Mouse (Mus musculus) testis, adult 2 months (tissue): ENCODE results near the gene Syce3. TPM values are rescaled to one million over a fixed set of nuclear protein-coding genes. Genes with fewer than 3 reads are reported as not detected.

Experiments used
- H3K27ac ChIP-seq: fragments of 200-500 bp; 2 replicates; pipeline ENCODE4 v1.5.1; 2012; ENCODE audit warnings: low read depth, low read length; ENCODE audit not compliant: control insufficient read depth, insufficient read depth
- H3K27me3 ChIP-seq: fragments of 200-500 bp; 2 replicates; pipeline ENCODE4 v1.6.1; 2012; ENCODE audit warnings: mild to moderate bottlenecking, low read length, moderate library complexity; ENCODE audit not compliant: control insufficient read depth, insufficient read depth
- H3K36me3 ChIP-seq: fragments of 200-500 bp; 2 replicates; pipeline ENCODE4 v1.6.1; 2012; ENCODE audit warnings: mild to moderate bottlenecking, low read length; ENCODE audit not compliant: control insufficient read depth, insufficient read depth
- H3K4me1 ChIP-seq: fragments of 200-500 bp; 2 replicates; pipeline ENCODE4 v1.6.1; 2012; ENCODE audit warnings: low read length; ENCODE audit not compliant: control insufficient read depth, insufficient read depth
- H3K4me3 ChIP-seq: fragments of 200-500 bp; 2 replicates; pipeline ENCODE4 v1.5.1; 2012; ENCODE audit warnings: low read depth, mild to moderate bottlenecking, low read length, moderate library complexity, mixed read lengths; ENCODE audit not compliant: control insufficient read depth
- CTCF ChIP-seq: fragments of 200-500 bp; IDR thresholded peaks from 2 replicates; pipeline ENCODE4 v1.5.1; 2012; ENCODE audit warnings: low read depth, mild to moderate bottlenecking, inconsistent platforms, low read length, moderate library complexity; ENCODE audit not compliant: control insufficient read depth, insufficient read depth, insufficient replicate concordance
- POLR2A ChIP-seq: fragments of 200-500 bp; IDR thresholded peaks from 2 replicates; pipeline ENCODE4 v1.6.1; 2012; ENCODE audit warnings: low read depth, mild to moderate bottlenecking, inconsistent platforms, low read length, moderate library complexity; ENCODE audit not compliant: control insufficient read depth
- polyA plus RNA-seq: library from polyadenylated mRNA; depleted of rRNA; stranded (reverse); fragments of >200 nt; gene quantifications from 2 replicates; pipeline ENCODE4 v1.2.3, GENCODE M21; 2012

Gene Syce3
- polyA plus RNA-seq, 1 experiment = 247 TPM

DNA sequence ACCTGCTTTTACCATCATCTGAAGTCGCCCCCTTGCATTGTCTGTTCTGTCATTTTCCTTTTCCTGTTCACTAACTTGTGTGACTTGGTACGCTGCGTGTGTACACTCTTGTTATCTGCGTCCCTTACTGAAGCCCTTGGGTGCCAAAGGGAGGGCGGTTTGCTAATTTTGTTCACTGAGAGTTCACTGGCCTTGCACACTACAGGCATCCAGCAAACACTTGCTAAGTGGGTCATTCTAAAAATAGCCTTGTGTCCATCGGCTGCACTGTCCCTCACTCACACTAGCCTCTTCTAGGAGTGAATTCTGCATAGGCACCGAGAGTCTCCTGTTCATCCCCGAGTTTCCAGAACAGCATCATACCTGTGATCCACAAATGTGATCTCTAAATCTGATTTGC, 5.0 kb upstream of the Syce3 start:
- no peaks in the 10 kb centered on the region for H3K27me3 ChIP-seq
- H3K4me3 ChIP-seq = no peak overlapping the region
- H3K4me1 ChIP-seq = peaks cover 9% of the 10 kb centered on the region
- TF ChIP-seq POLR2A = no peak
- no peak for TF ChIP-seq CTCF
- no peak overlapping the region for H3K27ac ChIP-seq
- H3K36me3 ChIP-seq = no peaks in the 10 kb centered on the region; the same call in 1 of the 2 replicates

DNA sequence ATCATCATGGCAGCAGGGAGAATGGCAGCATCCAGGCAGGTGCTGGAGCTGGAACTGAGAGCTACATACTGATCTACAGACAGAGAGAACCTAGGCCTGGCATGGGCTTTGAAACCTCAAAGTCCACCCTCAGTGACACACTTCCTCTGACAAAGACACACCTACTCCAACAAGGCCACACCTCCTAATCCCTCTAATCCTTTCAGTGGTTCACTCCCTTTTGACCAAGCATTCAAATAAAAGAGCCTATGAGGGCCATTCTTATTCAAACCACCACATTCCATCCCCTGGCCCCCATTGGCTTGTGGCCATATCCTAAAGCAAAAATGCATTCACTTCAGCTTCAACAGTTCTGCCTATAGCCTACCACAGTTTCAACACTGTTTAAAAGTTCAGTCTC, 3.6 kb downstream of the Syce3 start:
- TF ChIP-seq CTCF (no peak), POLR2A (no peak)
- peaks cover 8% of the 10 kb centered on the region for H3K4me1 ChIP-seq
- no peak overlapping the region for H3K27ac ChIP-seq
- H3K36me3 ChIP-seq = no peaks in the 10 kb centered on the region
- no peaks in the 10 kb centered on the region for H3K27me3 ChIP-seq
- H3K4me3 ChIP-seq = no peak overlapping the region

DNA sequence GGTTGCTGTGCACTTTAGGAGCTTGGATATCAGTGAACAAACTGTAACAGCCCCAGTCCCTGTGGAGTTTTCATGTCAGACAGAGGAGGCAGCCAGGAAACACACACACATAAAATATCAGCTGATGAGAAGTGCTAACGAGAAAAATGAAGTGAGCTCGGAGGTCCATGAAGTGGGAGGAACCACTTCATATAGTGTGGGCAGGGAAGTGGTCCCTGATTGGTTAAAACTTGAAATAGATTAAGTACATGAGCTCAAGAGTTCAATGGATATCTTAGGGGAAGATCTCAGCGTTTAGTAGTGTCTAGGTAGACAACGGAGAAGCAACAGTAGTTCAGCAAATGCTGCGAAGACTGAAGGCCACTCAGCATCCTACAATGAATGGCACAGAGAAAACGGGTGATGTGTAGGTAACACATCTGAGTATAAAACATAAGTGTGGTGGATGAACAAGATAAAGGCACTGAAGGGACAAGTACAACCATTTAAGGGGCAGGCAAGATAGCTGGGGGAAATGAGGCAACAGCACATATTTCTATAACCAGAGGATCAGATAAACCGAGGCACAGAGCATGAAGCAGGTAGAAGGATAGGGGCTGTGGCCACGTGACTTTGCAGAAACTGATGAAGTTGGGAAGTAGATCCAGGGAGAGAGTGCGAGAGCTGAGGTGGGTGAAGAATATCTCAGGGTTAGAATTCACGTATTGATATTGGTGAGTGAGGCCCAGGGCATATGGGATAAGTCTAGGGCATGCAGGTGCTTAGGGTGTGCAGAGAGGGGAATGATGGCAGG, 5.3 kb downstream of the Syce3 start:
- no peak for TF ChIP-seq POLR2A
- TF ChIP-seq CTCF = no peak

DNA sequence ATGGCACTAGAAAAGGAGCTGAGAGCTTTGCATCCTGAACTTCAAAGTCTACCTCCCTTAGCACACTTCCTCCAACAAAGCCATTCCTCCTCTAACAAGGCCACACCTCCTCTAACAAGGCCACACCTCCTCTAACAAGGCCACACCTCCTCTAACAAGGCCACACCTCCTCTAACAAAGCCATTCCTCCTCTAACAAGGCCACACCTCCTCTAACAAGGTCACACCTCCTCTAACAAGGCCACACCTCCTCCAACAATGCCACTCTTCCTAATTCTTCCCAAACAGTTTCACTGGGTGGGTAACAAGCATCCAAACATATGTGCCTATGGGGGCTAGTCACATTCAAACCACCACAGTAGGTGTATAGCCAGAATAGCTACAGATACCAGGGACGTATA, 7.8 kb downstream of the Syce3 start:
- H3K27me3 ChIP-seq = no peaks in the 10 kb centered on the region
- H3K36me3 ChIP-seq = no peaks in the 10 kb centered on the region
- no peaks in the 10 kb centered on the region for H3K4me1 ChIP-seq
- TF ChIP-seq POLR2A = no peak
- H3K4me3 ChIP-seq = no peak overlapping the region
- H3K27ac ChIP-seq = no peak overlapping the region

More for the DNA sequence above, 5.3 kb downstream of the Syce3 start:
- no peaks in the 10 kb centered on the region for H3K27me3 ChIP-seq
- H3K27ac ChIP-seq = no peak overlapping the region
- peaks cover 4% of the 10 kb centered on the region for H3K4me1 ChIP-seq
- no peak overlapping the region for H3K4me3 ChIP-seq
- no peaks in the 10 kb centered on the region for H3K36me3 ChIP-seq

DNA sequence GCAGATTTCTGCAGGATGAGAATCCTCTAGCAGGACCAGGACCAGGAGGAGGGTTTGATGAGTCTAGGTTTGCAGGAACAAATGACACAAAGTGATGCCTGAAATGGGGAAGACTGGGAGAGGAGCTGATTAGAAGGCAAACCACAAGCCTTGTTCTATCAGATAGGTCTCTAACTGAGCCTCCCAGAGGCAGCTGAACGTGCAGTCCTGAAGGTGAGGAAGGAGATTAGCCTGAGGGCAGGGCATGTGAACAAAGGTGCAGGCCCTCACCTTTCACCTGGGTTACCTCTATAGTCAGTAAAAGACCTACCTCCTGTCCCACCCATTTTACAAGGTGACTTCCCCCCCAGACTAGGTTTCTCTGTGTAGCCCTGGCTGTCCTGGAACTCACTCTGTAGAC, 10.6 kb downstream of the Syce3 start:
- Histone ChIP-seq H3K27ac (no peak overlapping the region), H3K4me3 (no peak overlapping the region), H3K36me3 (no peaks in the 10 kb centered on the region), H3K4me1 (no peaks in the 10 kb centered on the region), H3K27me3 (no peaks in the 10 kb centered on the region)
- no peak for TF ChIP-seq CTCF
- no peak for TF ChIP-seq POLR2A

DNA sequence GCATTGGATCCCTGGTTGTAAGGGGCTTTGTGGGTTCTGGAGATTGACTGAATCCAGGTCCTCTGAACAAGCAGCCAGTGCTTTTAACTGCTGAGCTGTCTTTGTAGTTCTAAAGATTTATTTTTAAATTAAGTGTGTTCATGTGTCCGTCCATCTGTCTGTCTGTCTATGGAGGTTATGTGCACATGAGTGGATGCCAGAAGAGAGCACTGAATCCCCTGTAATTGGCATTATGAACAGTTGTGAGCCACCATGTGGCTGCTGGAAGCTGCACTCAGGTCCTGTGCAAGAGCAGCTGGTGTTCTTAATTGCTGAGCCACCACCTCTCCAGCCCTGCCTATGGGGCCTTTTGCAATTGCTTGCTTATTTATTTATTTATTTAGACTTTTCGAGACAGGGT, 12.2 kb downstream of the Syce3 start:
- Histone ChIP-seq H3K27ac (no peak overlapping the region), H3K27me3 (no peaks in the 10 kb centered on the region), H3K4me1 (no peaks in the 10 kb centered on the region), H3K4me3 (no peak overlapping the region), H3K36me3 (no peaks in the 10 kb centered on the region)
- no peak for TF ChIP-seq POLR2A
- no peak for TF ChIP-seq CTCF

DNA sequence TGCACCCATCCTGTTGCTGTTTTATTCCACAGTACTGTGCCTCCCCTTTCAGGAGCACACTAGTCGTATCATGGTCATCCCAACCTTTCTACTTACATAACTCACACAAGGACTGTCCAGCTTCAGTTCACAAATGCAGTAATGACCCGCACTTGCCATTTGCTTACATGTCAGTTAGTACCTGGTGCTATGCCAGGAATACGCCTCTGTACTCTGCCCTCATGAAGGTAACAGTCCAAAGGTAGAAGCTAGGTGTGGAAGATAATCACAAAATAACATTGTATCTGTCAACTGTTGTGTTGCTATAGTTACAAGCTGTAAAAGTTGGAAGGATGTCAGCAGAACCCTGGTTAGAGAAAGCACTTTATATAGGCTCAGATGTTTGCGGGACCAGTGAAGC, 13.4 kb downstream of the Syce3 start:
- Histone ChIP-seq H3K4me1 (no peaks in the 10 kb centered on the region), H3K4me3 (no peak overlapping the region), H3K36me3 (no peaks in the 10 kb centered on the region), H3K27me3 (no peaks in the 10 kb centered on the region), H3K27ac (no peak overlapping the region)
- TF ChIP-seq CTCF = no peak
- no peak for TF ChIP-seq POLR2A

DNA sequence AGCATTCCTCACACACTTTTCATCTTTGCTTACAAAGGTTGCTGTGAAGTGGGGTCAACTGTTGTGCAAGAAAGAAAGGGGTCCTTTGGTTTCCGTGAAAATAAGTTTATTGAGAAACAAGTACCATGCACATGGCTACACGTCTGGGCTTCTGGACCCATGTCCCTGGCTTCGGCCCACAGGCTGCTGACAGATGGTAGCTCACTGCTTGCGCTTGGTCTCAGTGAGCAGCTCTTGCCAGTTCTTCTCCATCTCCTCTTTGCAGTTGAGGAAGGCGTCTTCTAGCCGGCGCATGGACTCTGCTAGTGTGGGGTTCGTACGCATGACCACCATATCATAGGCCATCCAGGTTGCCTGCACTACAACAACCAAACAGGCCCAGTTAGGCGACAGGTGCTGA, 20.2 kb downstream of the Syce3 start:
- TF ChIP-seq CTCF = no peak
- no peak for TF ChIP-seq POLR2A
- Histone ChIP-seq H3K36me3 (no peaks in the 10 kb centered on the region), H3K4me3 (no peak overlapping the region), H3K4me1 (peaks cover 6% of the 10 kb centered on the region), H3K27ac (no peak overlapping the region), H3K27me3 (no peaks in the 10 kb centered on the region)
